Mouse (Mus musculus): ENCODE results near the gene Nop2. TPM values are rescaled to one million over a fixed set of nuclear protein-coding genes. Genes with fewer than 3 reads are reported as not detected.

The Nop2 gene
- polyA plus RNA-seq, 1 experiment, result 22.0 TPM

GRCm38 (mm10) chr6:125107705-125108104, 24.0 kb upstream of the Nop2 start:
- DNase-seq (ENCODE audit: extremely low spot score in 1 of 2, low spot score in 1 of 2), result no peak

- no peak for DNase-seq (ENCODE audit: extremely low spot score in 1 of 2, low spot score in 1 of 2)
These were observed 22.3 kb upstream of the Nop2 start for GRCm38 (mm10) chr6:125109371-125109770.

GRCm38 (mm10) chr6:125110927-125111326, 20.8 kb upstream of the Nop2 start:
- peak in 1 of 2 experiments; percentile 57 for DNase-seq (ENCODE audit: extremely low spot score in 1 of 2, low spot score in 1 of 2)

- no peak for DNase-seq (ENCODE audit: extremely low spot score in 1 of 2, low spot score in 1 of 2)
These were observed 19.2 kb upstream of the Nop2 start for GRCm38 (mm10) chr6:125112553-125112952.

GRCm38 (mm10) chr6:125119387-125119786, 12.3 kb upstream of the Nop2 start:
- DNase-seq (ENCODE audit: extremely low spot score in 1 of 2, low spot score in 1 of 2), result no peak

GRCm38 (mm10) chr6:125128724-125129123, 3.0 kb upstream of the Nop2 start:
- no peak for DNase-seq (ENCODE audit: extremely low spot score in 1 of 2, low spot score in 1 of 2)

- no peak for DNase-seq (ENCODE audit: extremely low spot score in 1 of 2, low spot score in 1 of 2)
These were observed 1.9 kb upstream of the Nop2 start for GRCm38 (mm10) chr6:125129710-125130402.

- no peak for DNase-seq (ENCODE audit: extremely low spot score in 1 of 2, low spot score in 1 of 2)
These were observed 761 bp downstream of the Nop2 start for GRCm38 (mm10) chr6:125132470-125132869.

GRCm38 (mm10) chr6:125137002-125137671, 5.4 kb downstream of the Nop2 start:
- DNase-seq (ENCODE audit: extremely low spot score in 1 of 2, low spot score in 1 of 2), result peak in 1 of 2 experiments; percentile 66

- no peak for DNase-seq (ENCODE audit: extremely low spot score in 1 of 2, low spot score in 1 of 2)
These were observed 8.0 kb downstream of the Nop2 start for GRCm38 (mm10) chr6:125139747-125140146.

- no peak for DNase-seq (ENCODE audit: extremely low spot score in 1 of 2, low spot score in 1 of 2)
These were observed 10.7 kb downstream of the Nop2 start for GRCm38 (mm10) chr6:125142436-125142835.

GRCm38 (mm10) chr6:125143128-125143527, 11.4 kb downstream of the Nop2 start:
- no peak for DNase-seq (ENCODE audit: extremely low spot score in 1 of 2, low spot score in 1 of 2)

- DNase-seq (ENCODE audit: extremely low spot score in 1 of 2, low spot score in 1 of 2), result no peak
These were observed 12.2 kb downstream of the Nop2 start for GRCm38 (mm10) chr6:125143904-125144303.

GRCm38 (mm10) chr6:125145001-125145400, 13.3 kb downstream of the Nop2 start, which contains the start of gene Iffo1:
TSS of gene Iffo1 (plus strand) at chr6:125145241.
- peak; percentile 94 to 95 for DNase-seq (ENCODE audit: extremely low spot score in 1 of 2, low spot score in 1 of 2)

- DNase-seq (ENCODE audit: extremely low spot score in 1 of 2, low spot score in 1 of 2), result no peak
These were observed 13.8 kb downstream of the Nop2 start for GRCm38 (mm10) chr6:125145479-125145951.

- peak in 1 of 2 experiments; percentile 46 for DNase-seq (ENCODE audit: extremely low spot score in 1 of 2, low spot score in 1 of 2)
These were observed 14.4 kb downstream of the Nop2 start for GRCm38 (mm10) chr6:125146148-125146547.

GRCm38 (mm10) chr6:125146797-125147196, 15.1 kb downstream of the Nop2 start:
- peak in 1 of 2 experiments; percentile 43 for DNase-seq (ENCODE audit: extremely low spot score in 1 of 2, low spot score in 1 of 2)

- no peak for DNase-seq (ENCODE audit: extremely low spot score in 1 of 2, low spot score in 1 of 2)
These were observed 15.6 kb downstream of the Nop2 start for GRCm38 (mm10) chr6:125147329-125147728.

GRCm38 (mm10) chr6:125148251-125148925, 16.7 kb downstream of the Nop2 start:
- DNase-seq (ENCODE audit: extremely low spot score in 1 of 2, low spot score in 1 of 2), result peak in 1 of 2 experiments; percentile 64

GRCm38 (mm10) chr6:125148926-125149568, 17.3 kb downstream of the Nop2 start:
- DNase-seq (ENCODE audit: extremely low spot score in 1 of 2, low spot score in 1 of 2), result peak in 1 of 2 experiments; percentile 70

GRCm38 (mm10) chr6:125149569-125149950, 17.9 kb downstream of the Nop2 start:
- no peak for DNase-seq (ENCODE audit: extremely low spot score in 1 of 2, low spot score in 1 of 2)
